Mouse (Mus musculus): ENCODE results near the gene Fam131b. TPM values are rescaled to one million over a fixed set of nuclear protein-coding genes. Genes with fewer than 3 reads are reported as not detected.

Fam131b gene
- total and polyA plus RNA-seq, 2 experiments from 2014 or later, result 5.6 to 59.2 TPM

GRCm38 (mm10) chr6:42350968-42351775, 26.7 kb upstream of the Fam131b start:
- ATAC-seq, result no peak
- no peak for TF ChIP-seq CTCF (IDR thresholded peaks at IDR 0.05; ENCODE audit: low read depth)
- Histone ChIP-seq H3K36me3 (ENCODE audit: insufficient read depth) (peaks cover 7% of the 10 kb centered on the region), H3K27ac (ENCODE audit: low read depth, low read length) (no peak overlapping the region), H3K4me2 (ENCODE audit: low read depth) (peak overlapping the region; percentile 91), H3K9ac (peak overlapping the region; percentile 66), H3K4me1 (ENCODE audit: insufficient read depth) (peaks cover 10% of the 10 kb centered on the region), H3K9me3 (ENCODE audit: low read length) (no peaks in the 10 kb centered on the region), H3K4me3 (ENCODE audit: low read depth, low read length) (peak overlapping the region; percentile 70), H3K27me3 (ENCODE audit: insufficient read depth, low read length) (no peaks in the 10 kb centered on the region)
- 41% methylated on average over 13 of the region's 13 CpGs for WGBS
- DNase-seq, result no peak

DNA sequence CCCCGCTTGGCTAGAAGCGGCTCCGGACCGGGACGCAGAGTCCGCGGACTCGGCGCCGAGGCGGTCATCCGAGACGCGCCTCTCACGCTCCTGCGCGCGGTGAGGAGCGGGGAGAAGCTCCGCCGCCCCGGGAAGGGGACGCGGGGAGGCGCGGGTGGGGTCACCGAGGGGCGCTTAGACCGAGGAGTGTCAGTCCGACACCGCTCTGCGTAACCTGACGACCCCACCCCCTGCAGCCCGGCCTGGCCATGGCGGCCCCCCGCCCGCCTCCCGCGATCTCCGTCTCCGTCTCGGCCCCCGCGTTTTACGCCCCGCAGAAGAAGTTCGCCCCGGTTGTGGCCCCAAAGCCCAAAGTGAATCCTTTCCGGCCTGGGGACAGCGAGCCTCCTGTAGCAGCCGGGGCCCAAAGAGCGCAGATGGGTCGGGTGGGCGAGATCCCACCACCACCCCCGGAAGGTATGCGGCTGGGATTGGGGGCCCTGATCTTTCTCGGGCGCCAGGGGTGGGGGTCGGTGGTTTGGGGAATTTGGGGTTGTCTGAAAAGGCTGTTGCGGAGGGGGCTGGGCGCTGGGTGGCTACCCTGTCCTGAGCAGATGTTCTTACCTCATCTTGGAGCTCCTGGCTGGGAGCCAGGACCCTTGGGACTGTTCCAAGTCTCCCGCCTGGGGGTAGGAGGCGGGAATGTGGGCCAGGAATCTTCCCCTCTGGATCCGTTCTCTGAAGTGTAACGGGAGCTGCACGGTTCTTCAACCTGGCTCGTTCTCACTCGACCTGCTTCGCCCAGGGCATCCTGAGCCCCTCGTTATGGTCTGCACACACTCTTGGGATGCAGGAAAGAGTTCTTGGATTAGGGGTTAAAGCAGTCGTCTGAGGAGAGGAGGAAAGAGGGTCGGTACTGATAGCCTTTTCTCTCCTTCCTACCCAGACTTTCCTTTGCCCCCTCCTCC, 25.9 kb upstream of the Fam131b start:
- Histone ChIP-seq H3K4me3 (ENCODE audit: low read depth, low read length) (peak overlapping the region; percentile 70), H3K9ac (peak overlapping the region; percentile 66), H3K9me3 (ENCODE audit: low read length) (no peaks in the 10 kb centered on the region), H3K4me1 (ENCODE audit: insufficient read depth) (peaks cover 10% of the 10 kb centered on the region), H3K36me3 (ENCODE audit: insufficient read depth) (peaks cover 3% of the 10 kb centered on the region; the same call in 1 of the 2 replicates), H3K27me3 (ENCODE audit: insufficient read depth, low read length) (no peaks in the 10 kb centered on the region), H3K4me2 (ENCODE audit: low read depth) (peak overlapping the region; percentile 91), H3K27ac (ENCODE audit: low read depth, low read length) (peak overlapping the region; percentile 72)
- 5% methylated on average over 70 of the region's 72 CpGs for WGBS
- peak; percentile 16 for ATAC-seq
- peak; percentile 67 for DNase-seq
- no peak for TF ChIP-seq CTCF (IDR thresholded peaks at IDR 0.05; ENCODE audit: low read depth)

DNA sequence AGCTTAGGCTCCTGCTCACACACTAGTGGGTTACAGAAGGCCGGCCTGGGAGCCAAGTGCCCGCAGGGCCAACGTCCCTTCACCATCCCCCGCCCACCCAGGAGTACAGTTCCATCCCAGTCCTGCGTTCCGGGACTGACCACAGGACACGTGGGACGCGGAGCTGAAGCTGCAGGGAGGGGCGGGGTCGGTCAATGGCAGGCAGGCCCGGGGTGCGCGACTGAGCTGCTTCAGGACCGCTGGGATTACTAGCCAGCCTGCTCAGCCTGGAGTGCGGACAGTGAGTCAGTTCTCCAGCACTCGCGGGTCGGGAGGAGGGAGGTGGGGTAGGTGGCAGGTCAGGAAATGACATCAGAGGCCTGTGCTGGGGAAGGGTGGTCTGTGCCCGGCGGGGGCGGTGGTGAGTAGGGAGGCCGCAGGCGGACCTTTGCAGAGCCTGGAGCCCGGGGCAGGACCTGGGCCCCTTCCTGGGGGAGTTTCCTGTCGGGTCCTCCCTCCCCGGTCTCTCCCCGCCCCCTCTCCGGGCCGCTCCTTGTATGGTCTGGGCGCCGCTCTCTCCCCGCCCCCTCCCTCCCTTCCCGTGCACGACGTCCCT, 25.1 kb upstream of the Fam131b start, which contains the start of gene Zyx:
Gene Zyx, plus strand, starts transcription at position 205 of the 595 bp plus-strand sequence.
- ATAC-seq, result peak; percentile 90
- TF ChIP-seq CTCF (IDR thresholded peaks at IDR 0.05; ENCODE audit: low read depth), result peak; percentile 47
- H3K4me3 ChIP-seq (ENCODE audit: low read depth, low read length), result peak within 1 kb of the TSS; percentile 70
- under 1% methylated on average over 22 of the region's 36 CpGs for WGBS
- no peaks in the 10 kb centered on the region for H3K9me3 ChIP-seq (ENCODE audit: low read length)
- H3K27ac ChIP-seq (ENCODE audit: low read depth, low read length), result peak within 1 kb of the TSS; percentile 72
- no peaks in the 10 kb centered on the region for H3K27me3 ChIP-seq (ENCODE audit: insufficient read depth, low read length)
- H3K9ac ChIP-seq, result peak within 1 kb of the TSS; percentile 66
- peak within 1 kb of the TSS; percentile 91 for H3K4me2 ChIP-seq (ENCODE audit: low read depth)
- H3K36me3 ChIP-seq (ENCODE audit: insufficient read depth), result peaks cover 3% of the 10 kb centered on the region; the same call in 1 of the 2 replicates
- peaks cover 10% of the 10 kb centered on the region for H3K4me1 ChIP-seq (ENCODE audit: insufficient read depth)
- DNase-seq, result peak; percentile 79

DNA sequence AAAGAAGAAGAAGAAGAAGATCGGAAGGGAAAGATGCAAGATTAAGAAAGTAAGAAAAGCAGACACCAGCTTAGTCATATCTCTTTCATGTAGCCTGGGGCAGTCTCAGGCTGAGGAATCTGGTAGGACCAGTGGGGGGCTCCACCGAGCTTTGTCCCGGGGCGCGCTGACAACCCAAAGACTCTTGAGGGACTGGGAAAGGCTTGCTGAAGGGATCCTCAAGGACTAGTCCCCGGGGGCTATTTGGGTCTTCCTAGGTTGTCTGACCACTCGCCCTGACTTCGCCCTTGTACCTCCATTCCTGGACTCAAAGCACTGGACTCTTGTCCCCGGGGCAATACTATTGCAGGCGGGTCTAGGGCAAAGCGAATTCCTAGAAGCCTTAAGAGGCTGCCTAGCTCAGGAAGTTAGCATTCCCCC, 24.6 kb upstream of the Fam131b start:
- H3K4me3 ChIP-seq (ENCODE audit: low read depth, low read length), result peak overlapping the region; percentile 70
- WGBS, result 2% methylated on average over 11 of the region's 11 CpGs
- H3K9me3 ChIP-seq (ENCODE audit: low read length), result no peaks in the 10 kb centered on the region

GRCm38 (mm10) chr6:42348281-42349005, 24.0 kb upstream of the Fam131b start:
- DNase-seq (no peak), ATAC-seq (no peak)
- peak overlapping the region; percentile 66; the same call in 1 of the 2 replicates for H3K9ac ChIP-seq
- H3K27me3 ChIP-seq (ENCODE audit: insufficient read depth, low read length), result no peaks in the 10 kb centered on the region
- H3K4me2 ChIP-seq (ENCODE audit: low read depth), result peak overlapping the region; percentile 91
- H3K4me1 ChIP-seq (ENCODE audit: insufficient read depth), result peaks cover 10% of the 10 kb centered on the region
- TF ChIP-seq CTCF (IDR thresholded peaks at IDR 0.05; ENCODE audit: low read depth), result no peak
- WGBS, result 31% methylated on average over 12 of the region's 12 CpGs
- peak overlapping the region; percentile 70; the same call in 1 of the 2 replicates for H3K4me3 ChIP-seq (ENCODE audit: low read depth, low read length)
- H3K27ac ChIP-seq (ENCODE audit: low read depth, low read length), result no peak overlapping the region
- H3K36me3 ChIP-seq (ENCODE audit: insufficient read depth), result peaks cover 3% of the 10 kb centered on the region; the same call in 1 of the 2 replicates
- no peaks in the 10 kb centered on the region for H3K9me3 ChIP-seq (ENCODE audit: low read length)

More for the DNA sequence above, 24.6 kb upstream of the Fam131b start:
- ATAC-seq (peak; percentile 58), DNase-seq (peak; percentile 75)
- Histone ChIP-seq H3K4me1 (ENCODE audit: insufficient read depth) (peaks cover 10% of the 10 kb centered on the region), H3K4me2 (ENCODE audit: low read depth) (peak overlapping the region; percentile 91), H3K27ac (ENCODE audit: low read depth, low read length) (peak overlapping the region; percentile 72), H3K27me3 (ENCODE audit: insufficient read depth, low read length) (no peaks in the 10 kb centered on the region), H3K9ac (peak overlapping the region; percentile 66), H3K36me3 (ENCODE audit: insufficient read depth) (peaks cover 3% of the 10 kb centered on the region; the same call in 1 of the 2 replicates)
- peak; percentile 51 for TF ChIP-seq CTCF (IDR thresholded peaks at IDR 0.05; ENCODE audit: low read depth)

GRCm38 (mm10) chr6:42344255-42344654, 19.8 kb upstream of the Fam131b start:
- Histone ChIP-seq H3K27me3 (ENCODE audit: insufficient read depth, low read length) (no peaks in the 10 kb centered on the region), H3K36me3 (ENCODE audit: insufficient read depth) (no peaks in the 10 kb centered on the region), H3K4me1 (ENCODE audit: insufficient read depth) (no peaks in the 10 kb centered on the region; the same call in 1 of the 2 replicates), H3K4me2 (ENCODE audit: low read depth) (no peak overlapping the region), H3K27ac (ENCODE audit: low read depth, low read length) (no peak overlapping the region), H3K9me3 (ENCODE audit: low read length) (no peaks in the 10 kb centered on the region), H3K9ac (no peak overlapping the region), H3K4me3 (ENCODE audit: low read depth, low read length) (no peak overlapping the region)
- WGBS, result 88% methylated on average over 1 of the region's 1 CpGs
- DNase-seq (no peak), ATAC-seq (no peak)
- TF ChIP-seq CTCF (IDR thresholded peaks at IDR 0.05; ENCODE audit: low read depth), result no peak

All from forebrain, postnatal 0 days (tissue).